Mouse (Mus musculus) common myeloid progenitor, adult 5-6 weeks (primary cell): ENCODE measurements at regions not wholly inside any gene's neighbourhood (a gene's known extent, or its start where the extent isn't known, plus 50 kb on each side); places are given as distances from the start of the nearest gene placed in this dataset.

Source experiments
- ATAC-seq: replicated peaks from 2 replicates; pipeline ENCODE4 v1.8.0; 2016; ENCODE audit warnings: low read depth, mild to moderate bottlenecking, moderate TSS enrichment, inconsistent platforms; ENCODE audit not compliant: poor library complexity, severe bottlenecking

GRCm38 (mm10) chr15:13455560-13456219 lies 282.2 kb upstream of the Cdh6 start:
- ATAC-seq = no peak

- no peak for ATAC-seq
Observed at GRCm38 (mm10) chr15:13450385-13450784, 276.9 kb upstream of the Cdh6 start.

GRCm38 (mm10) chr15:13434608-13435007 lies 261.1 kb upstream of the Cdh6 start:
- no peak for ATAC-seq

GRCm38 (mm10) chr15:13432971-13433370 lies 259.5 kb upstream of the Cdh6 start:
- 0 out of 2 replicates have a peak, but pooled peaks have one; percentile 45 for ATAC-seq

- no peak for ATAC-seq
Observed at GRCm38 (mm10) chr15:13419616-13420015, 246.1 kb upstream of the Cdh6 start.

GRCm38 (mm10) chr15:13410065-13410688 lies 236.7 kb upstream of the Cdh6 start:
- no peak for ATAC-seq

GRCm38 (mm10) chr15:13393155-13393554 lies 219.7 kb upstream of the Cdh6 start:
- peak; percentile 98 for ATAC-seq

- ATAC-seq = no peak
Observed at GRCm38 (mm10) chr15:13391331-13391730, 217.9 kb upstream of the Cdh6 start.

GRCm38 (mm10) chr15:13384815-13385214 lies 211.3 kb upstream of the Cdh6 start:
- ATAC-seq = no peak

GRCm38 (mm10) chr15:13375590-13375989 lies 202.1 kb upstream of the Cdh6 start:
- ATAC-seq = no peak

GRCm38 (mm10) chr15:13368799-13369198 lies 195.3 kb upstream of the Cdh6 start:
- no peak for ATAC-seq

- no peak for ATAC-seq
Observed at GRCm38 (mm10) chr15:13367291-13367954, 193.9 kb upstream of the Cdh6 start.

GRCm38 (mm10) chr15:13366606-13367005 lies 193.1 kb upstream of the Cdh6 start:
- ATAC-seq = no peak

- ATAC-seq = no peak
Observed at GRCm38 (mm10) chr15:13360741-13361140, 187.3 kb upstream of the Cdh6 start.

GRCm38 (mm10) chr15:13359026-13359425 lies 185.6 kb upstream of the Cdh6 start:
- ATAC-seq = no peak

GRCm38 (mm10) chr15:13350321-13350720 lies 176.8 kb upstream of the Cdh6 start:
- no peak for ATAC-seq

GRCm38 (mm10) chr15:13336392-13336791 lies 162.9 kb upstream of the Cdh6 start:
- no peak for ATAC-seq

GRCm38 (mm10) chr15:13324439-13324838 lies 151.0 kb upstream of the Cdh6 start:
- no peak for ATAC-seq

- ATAC-seq = no peak
Observed at GRCm38 (mm10) chr15:13320599-13321348, 147.3 kb upstream of the Cdh6 start.

GRCm38 (mm10) chr15:13304562-13304961 lies 131.1 kb upstream of the Cdh6 start:
- no peak for ATAC-seq

- no peak for ATAC-seq
Observed at GRCm38 (mm10) chr15:13303456-13303855, 130.0 kb upstream of the Cdh6 start.
